Mouse (Mus musculus) forebrain, embryonic 16.5 days (tissue): Measurements from ENCODE around the gene Cym. TPM values are rescaled to one million over a fixed set of nuclear protein-coding genes. Genes with fewer than 3 reads are reported as not detected.

Source experiments
- ATAC-seq: fragments of 200-750 bp; cut with Nextera tagmentation; 2 replicates; pipeline ENCODE4 v1.8.0; 2017; ENCODE audit warnings: mild to moderate bottlenecking, moderate library complexity
- H3K27ac ChIP-seq: fragments of 300-500 bp; sonication (generic); 2 replicates; pipeline ENCODE4 v1.5.1; 2014; ENCODE audit warnings: low read length, control low read depth
- H3K27me3 ChIP-seq: fragments of 300-500 bp; sonication (generic); replicated peaks from 2 replicates; pipeline ENCODE4 v1.6.1; 2014; ENCODE audit warnings: low read length; ENCODE audit not compliant: control insufficient read depth, insufficient read depth
- H3K36me3 ChIP-seq: fragments of 300-500 bp; sonication (generic); 2 replicates; pipeline ENCODE4 v1.6.1; 2014; ENCODE audit not compliant: control insufficient read depth, insufficient read depth
- H3K4me1 ChIP-seq: fragments of 300-500 bp; sonication (generic); replicated peaks from 2 replicates; pipeline ENCODE4 v1.6.1; 2014; ENCODE audit warnings: low read length; ENCODE audit not compliant: control insufficient read depth, insufficient read depth
- H3K4me2 ChIP-seq: fragments of 300-500 bp; sonication (generic); 2 replicates; pipeline ENCODE4 v1.6.1; 2014; ENCODE audit warnings: mild to moderate bottlenecking, low read length, control low read depth
- H3K4me3 ChIP-seq: fragments of 300-500 bp; sonication (generic); replicated peaks from 2 replicates; pipeline ENCODE4 v1.5.1; 2014; ENCODE audit warnings: mild to moderate bottlenecking, low read length, control low read depth
- H3K9ac ChIP-seq: fragments of 300-500 bp; sonication (generic); replicated peaks from 2 replicates; pipeline ENCODE4 v1.6.1; 2014; ENCODE audit warnings: low read depth, low read length, control low read depth
- H3K9me3 ChIP-seq: fragments of 300-500 bp; sonication (generic); 2 replicates; pipeline ENCODE4 v1.6.1; 2016; ENCODE audit warnings: low read length; ENCODE audit not compliant: control insufficient read depth
- WGBS: fragments of 180-500 bp; shearing (Covaris S2); extraction: QIAGEN DNeasy Blood & Tissue Kit; methylation state at CpG from one replicate; pipeline ENCODE4 v1.1.7; 2014; 5-methylcytosine and 5-hydroxymethylcytosine counted together
- polyA plus RNA-seq: library from polyadenylated mRNA; unstranded; fragments of >200 nt; fragmentation: Nextera tagmentation; extraction: Ambion mirVana; gene quantifications from 2 replicates; pipeline ENCODE4 v1.2.1, GENCODE M21; 2015

Gene Cym
- polyA plus RNA-seq, 1 experiment from 2014 or later = not detected

DNA sequence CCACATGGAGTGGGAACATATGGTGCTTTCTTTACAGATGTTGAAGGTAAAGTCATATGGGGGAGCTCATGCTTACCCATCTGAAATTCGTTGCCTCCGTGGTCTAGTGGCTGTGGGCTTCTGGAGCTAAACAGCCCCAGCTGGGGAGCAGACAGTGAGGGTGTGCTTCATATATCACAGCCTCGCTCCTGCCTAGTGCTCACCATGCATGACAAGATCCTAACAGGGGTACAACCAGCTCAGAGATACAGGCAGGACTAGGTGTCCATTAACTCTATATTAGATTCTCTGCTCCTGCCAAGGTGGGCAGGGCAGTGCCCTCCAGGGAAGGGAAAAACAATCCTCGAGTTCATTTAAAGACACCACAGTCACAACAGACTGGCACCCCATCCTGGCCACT, 9.7 kb upstream of the Cym start:
- no peak overlapping the region for H3K27ac ChIP-seq
- whole genome bisulfite sequencing = 63% methylated on average over 4 of the region's 4 CpGs

DNA sequence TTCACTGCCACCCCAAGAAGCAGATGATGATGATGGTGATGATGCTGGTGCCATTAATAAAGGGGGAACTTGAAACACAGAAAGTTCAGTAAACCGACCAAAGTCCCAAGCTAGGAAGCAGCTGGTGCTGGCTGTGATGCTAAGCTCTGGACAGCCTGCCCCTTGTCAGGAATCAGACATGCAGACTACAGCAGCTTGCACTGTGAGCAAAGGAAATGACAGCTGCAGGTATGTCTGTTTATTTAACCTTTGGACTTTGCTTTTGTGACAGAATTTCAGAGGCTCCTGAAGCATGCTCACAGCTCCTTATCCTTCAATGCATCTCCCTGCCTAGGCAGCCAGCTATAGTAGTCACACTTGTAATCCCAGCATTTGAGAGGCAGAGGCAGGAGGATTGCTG, 9.0 kb upstream of the Cym start, which contains the start of gene A630076J17Rik:
TSS of gene A630076J17Rik (plus strand) at position 88 of the 400 bp plus-strand sequence.
- H3K27me3 ChIP-seq = peaks cover 2% of the 10 kb centered on the region; the same call in 1 of the 2 replicates
- no peaks in the 10 kb centered on the region for H3K36me3 ChIP-seq
- no peak within 1 kb of the TSS for H3K9ac ChIP-seq
- no peak within 1 kb of the TSS for H3K4me2 ChIP-seq
- no peak for ATAC-seq
- no peaks in the 10 kb centered on the region for H3K9me3 ChIP-seq
- H3K4me3 ChIP-seq = no peak within 1 kb of the TSS
- WGBS = 67% methylated on average over 1 of the region's 1 CpGs
- no peaks in the 10 kb centered on the region; the same call in 1 of the 2 replicates for H3K4me1 ChIP-seq
- no peak within 1 kb of the TSS for H3K27ac ChIP-seq

More for the DNA sequence above, 9.7 kb upstream of the Cym start:
- no peak for ATAC-seq
- no peak overlapping the region for H3K4me3 ChIP-seq
- no peaks in the 10 kb centered on the region for H3K36me3 ChIP-seq
- no peaks in the 10 kb centered on the region; the same call in 1 of the 2 replicates for H3K4me1 ChIP-seq
- no peaks in the 10 kb centered on the region for H3K9me3 ChIP-seq
- H3K27me3 ChIP-seq = peaks cover 2% of the 10 kb centered on the region; the same call in 1 of the 2 replicates
- no peak overlapping the region for H3K4me2 ChIP-seq
- no peak overlapping the region for H3K9ac ChIP-seq

DNA sequence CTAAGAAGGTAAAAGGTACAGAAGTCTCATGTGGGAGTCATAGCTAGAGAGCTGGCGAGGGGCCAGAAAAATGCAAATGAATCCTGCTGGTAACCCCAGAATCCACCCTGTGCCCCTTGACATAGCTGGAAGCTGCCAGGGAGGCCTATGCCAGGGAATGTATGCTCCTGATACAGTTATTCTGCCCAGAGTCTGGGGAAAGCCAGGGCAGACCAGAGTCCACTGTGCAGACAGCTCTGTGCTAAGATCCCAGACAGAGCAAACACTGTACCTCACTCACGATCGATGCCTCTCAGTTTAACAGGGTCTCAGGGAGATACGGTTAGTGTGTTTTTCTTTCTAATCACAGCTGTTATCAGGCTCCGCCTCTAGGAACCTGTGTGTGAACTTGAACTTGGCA, 8.3 kb upstream of the Cym start:
- H3K36me3 ChIP-seq = no peaks in the 10 kb centered on the region
- peaks cover 2% of the 10 kb centered on the region; the same call in 1 of the 2 replicates for H3K27me3 ChIP-seq
- no peak overlapping the region for H3K9ac ChIP-seq
- H3K9me3 ChIP-seq = no peaks in the 10 kb centered on the region
- no peaks in the 10 kb centered on the region; the same call in 1 of the 2 replicates for H3K4me1 ChIP-seq
- ATAC-seq = no peak
- H3K4me2 ChIP-seq = no peak overlapping the region
- no peak overlapping the region for H3K4me3 ChIP-seq
- 83% methylated on average over 5 of the region's 5 CpGs for WGBS
- no peak overlapping the region for H3K27ac ChIP-seq

DNA sequence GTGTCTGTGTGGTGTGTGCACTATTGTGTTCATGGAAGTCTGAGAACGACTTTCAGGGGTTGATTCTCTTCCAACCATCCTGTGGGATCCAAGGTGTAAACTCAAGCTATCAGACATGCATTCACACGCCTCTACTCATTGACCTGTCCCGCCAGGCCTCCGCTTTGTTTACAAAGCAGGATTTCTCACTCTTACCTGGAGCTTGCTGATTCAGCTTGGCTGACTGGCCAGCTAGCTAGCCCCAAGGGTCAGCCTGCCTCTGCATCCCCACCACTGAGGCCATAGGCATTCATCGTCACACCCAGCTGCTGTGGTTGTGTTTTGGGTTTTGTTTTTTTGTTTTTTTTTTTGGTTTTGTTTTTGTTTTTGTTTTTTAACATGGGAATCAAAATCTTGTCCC, 7.7 kb upstream of the Cym start:
- Histone ChIP-seq H3K27ac (no peak overlapping the region), H3K4me3 (no peak overlapping the region), H3K9ac (no peak overlapping the region), H3K4me2 (no peak overlapping the region), H3K36me3 (no peaks in the 10 kb centered on the region), H3K4me1 (no peaks in the 10 kb centered on the region; the same call in 1 of the 2 replicates), H3K9me3 (peaks cover 1% of the 10 kb centered on the region; the same call in 1 of the 2 replicates), H3K27me3 (peaks cover 2% of the 10 kb centered on the region; the same call in 1 of the 2 replicates)
- no peak for ATAC-seq
- 84% methylated on average over 5 of the region's 5 CpGs for WGBS

DNA sequence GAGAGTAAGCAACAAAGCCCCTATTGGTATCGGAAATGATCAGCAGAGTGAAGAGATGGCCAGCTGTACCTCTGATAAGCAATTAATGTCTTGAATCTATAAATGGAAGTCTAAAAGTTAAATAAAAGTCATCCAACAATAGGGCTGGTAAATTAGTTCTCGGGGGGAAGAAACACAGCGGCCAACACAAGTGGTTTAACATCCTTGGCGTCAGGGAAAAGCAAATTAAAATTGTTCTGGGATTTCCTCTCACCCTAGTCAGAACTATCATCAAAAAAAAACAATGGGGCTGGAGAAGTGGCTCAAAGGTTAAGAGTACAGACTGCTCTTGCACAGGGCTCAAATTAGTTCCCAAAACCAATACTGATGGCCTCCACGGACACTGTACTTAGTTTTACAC, 4.3 kb upstream of the Cym start:
- 92% methylated on average over 5 of the region's 5 CpGs for WGBS
- Histone ChIP-seq H3K36me3 (no peaks in the 10 kb centered on the region), H3K4me2 (no peak overlapping the region), H3K27ac (no peak overlapping the region), H3K9ac (no peak overlapping the region), H3K4me3 (no peak overlapping the region), H3K4me1 (no peaks in the 10 kb centered on the region), H3K9me3 (peaks cover 2% of the 10 kb centered on the region; the same call in 1 of the 2 replicates), H3K27me3 (no peaks in the 10 kb centered on the region)
- no peak for ATAC-seq

DNA sequence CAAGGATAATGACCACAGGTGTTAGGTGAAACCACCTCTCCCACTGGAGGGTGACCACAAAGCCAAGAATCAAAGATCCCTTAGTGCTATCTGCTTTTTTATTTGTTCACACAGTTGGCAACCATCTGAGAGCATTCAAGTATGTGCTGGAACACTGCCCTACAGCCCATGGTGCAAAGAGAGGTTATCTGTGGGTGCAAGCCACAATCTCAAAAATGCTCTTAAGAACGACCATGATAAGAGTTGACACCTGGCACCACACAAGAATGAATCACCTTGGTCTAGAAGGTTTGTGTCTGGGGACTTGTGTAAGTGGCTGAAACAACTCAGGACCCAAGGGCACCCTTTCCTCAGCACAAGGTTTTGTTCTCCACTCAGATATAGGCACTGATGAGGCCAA, 1.7 kb upstream of the Cym start:
- no peaks in the 10 kb centered on the region for H3K27me3 ChIP-seq
- no peak overlapping the region for H3K4me3 ChIP-seq
- no peak overlapping the region for H3K9ac ChIP-seq
- 77% methylated on average over 1 of the region's 1 CpGs for WGBS
- no peak overlapping the region for H3K27ac ChIP-seq
- no peaks in the 10 kb centered on the region for H3K4me1 ChIP-seq
- ATAC-seq = no peak
- H3K36me3 ChIP-seq = no peaks in the 10 kb centered on the region
- H3K9me3 ChIP-seq = peaks cover 2% of the 10 kb centered on the region; the same call in 1 of the 2 replicates
- no peak overlapping the region for H3K4me2 ChIP-seq

DNA sequence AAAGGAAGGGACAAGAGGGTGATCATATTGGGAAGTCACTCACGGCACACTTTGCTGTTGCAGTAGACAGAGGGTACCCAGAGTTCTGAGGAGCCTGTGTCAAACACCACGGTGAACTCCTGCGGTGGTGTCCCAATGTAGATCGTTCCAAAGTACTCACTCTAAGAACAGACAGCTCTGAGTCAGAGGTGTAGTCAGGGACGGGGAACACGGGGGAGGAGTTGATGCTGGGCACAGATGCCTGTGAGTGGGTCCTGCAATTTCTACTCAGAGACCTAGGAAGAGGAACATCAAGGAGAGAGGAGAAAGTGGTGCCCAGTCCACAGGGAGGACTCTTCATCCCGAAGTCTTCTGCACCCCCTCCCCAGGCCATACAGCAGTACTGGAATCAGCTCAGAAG, 3.0 kb downstream of the Cym start:
- 94% methylated on average over 7 of the region's 7 CpGs for WGBS
- H3K27ac ChIP-seq = no peak overlapping the region
- no peak for ATAC-seq
- H3K9ac ChIP-seq = no peak overlapping the region
- no peaks in the 10 kb centered on the region for H3K27me3 ChIP-seq
- no peaks in the 10 kb centered on the region for H3K4me1 ChIP-seq
- H3K4me2 ChIP-seq = no peak overlapping the region
- H3K9me3 ChIP-seq = no peaks in the 10 kb centered on the region
- H3K4me3 ChIP-seq = no peak overlapping the region
- no peaks in the 10 kb centered on the region for H3K36me3 ChIP-seq

DNA sequence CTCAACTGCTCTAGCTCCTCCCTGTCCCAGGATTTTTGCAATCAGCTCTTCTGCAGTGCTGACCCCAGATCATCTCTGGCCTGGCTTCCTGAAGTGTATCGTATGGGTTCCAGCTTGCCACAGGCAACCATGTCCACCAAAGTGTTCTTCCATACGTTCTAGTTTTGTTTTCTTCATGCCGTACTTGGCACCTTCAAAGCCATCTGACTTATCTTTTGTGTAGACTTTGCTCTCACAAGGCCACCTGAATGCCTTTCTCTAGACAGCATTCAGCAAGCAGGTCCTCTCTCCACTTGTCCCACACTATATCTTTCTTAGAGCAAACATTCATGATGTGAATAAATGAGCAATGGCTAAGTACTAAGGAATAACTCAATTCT, 4.4 kb downstream of the Cym start:
- Histone ChIP-seq H3K27me3 (no peaks in the 10 kb centered on the region), H3K9me3 (no peaks in the 10 kb centered on the region), H3K9ac (no peak overlapping the region), H3K4me1 (no peaks in the 10 kb centered on the region), H3K4me2 (no peak overlapping the region), H3K27ac (no peak overlapping the region), H3K4me3 (no peak overlapping the region), H3K36me3 (no peaks in the 10 kb centered on the region)
- 87% methylated on average over 3 of the region's 3 CpGs for WGBS
- no peak for ATAC-seq

DNA sequence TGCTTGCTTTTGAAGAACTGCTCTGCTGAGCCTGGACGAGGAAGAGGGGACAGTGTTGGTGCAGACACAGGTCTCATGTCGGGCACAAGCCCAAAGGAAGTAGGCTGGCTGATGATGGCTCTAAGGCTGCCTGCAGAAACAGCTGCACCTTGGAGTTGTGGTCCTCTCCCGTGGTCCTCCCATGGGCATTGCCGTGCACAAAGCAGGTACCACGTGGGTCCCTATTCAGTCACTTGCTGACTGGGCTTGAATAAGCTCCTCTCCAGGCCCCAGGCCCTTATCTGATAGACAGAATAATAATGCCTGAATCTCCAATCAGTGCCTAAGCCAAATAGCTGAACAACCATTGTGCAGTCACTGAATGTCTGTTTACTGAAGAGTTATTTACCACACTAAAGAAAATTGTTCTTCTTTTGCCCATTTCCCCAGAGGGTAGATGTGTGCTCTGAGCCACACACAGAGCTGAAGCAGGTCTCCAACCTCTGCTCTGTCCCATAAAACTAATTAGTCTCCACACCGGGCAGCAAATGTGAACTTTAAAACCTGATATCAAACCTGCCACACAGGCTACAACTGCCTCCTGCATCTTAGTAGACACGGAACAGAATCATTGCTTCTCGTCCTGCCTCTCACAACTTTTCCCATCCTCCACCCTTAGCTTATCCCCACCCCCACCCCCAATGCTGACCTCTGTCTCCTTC, 5.0 kb downstream of the Cym start:
- H3K4me1 ChIP-seq = no peaks in the 10 kb centered on the region
- H3K9ac ChIP-seq = no peak overlapping the region
- H3K27ac ChIP-seq = no peak overlapping the region
- H3K9me3 ChIP-seq = no peaks in the 10 kb centered on the region
- WGBS = 64% methylated on average over 8 of the region's 8 CpGs
- H3K27me3 ChIP-seq = no peaks in the 10 kb centered on the region
- no peak overlapping the region for H3K4me2 ChIP-seq
- H3K36me3 ChIP-seq = no peaks in the 10 kb centered on the region
- H3K4me3 ChIP-seq = no peak overlapping the region
- ATAC-seq = no peak
